Comparison of ENCODE assay signal across 8 mouse cellular contexts in genomic region chr4:116151238-116151637, GRCm38 (mm10). TPM values are rescaled to one million over a fixed set of nuclear protein-coding genes. Genes with fewer than 3 reads are reported as not detected.
DNase-seq lines count a peak whose midpoint lies in the region; ATAC-seq and TF ChIP-seq lines count a peak whose summit lies in the region.

TSS of gene Lurap1 (minus strand) at chr4:116151338.

- no peak for DNase-seq in heart, adult 9 months (ENCODE audit: low spot score in 2 of 2)
- no peak for DNase-seq in liver, embryonic 11.5 days (ENCODE audit: low spot score)
- no peak for DNase-seq in c-Kit-positive CD71-positive TER-119-positive erythroid progenitor cells, embryonic 14.5 days (ENCODE audit: low spot score)
- DNase-seq in thymus, adult 18-20 months = no peak
- no peak for DNase-seq in retina, embryonic 14.5 days (ENCODE audit: low spot score)

- WGBS in heart, embryonic 11.5 days (ENCODE audit: insufficient replicate concordance) = 71% methylated on average over 6 of the region's 6 CpGs
- WGBS in forebrain, embryonic 16.5 days = 76% methylated on average over 6 of the region's 6 CpGs
- WGBS in liver, embryonic 11.5 days = 73% methylated on average over 6 of the region's 6 CpGs

- no peak for ATAC-seq in heart, embryonic 11.5 days (replicated peaks; ENCODE audit: insufficient number of reproducible peaks, low FRiP score, low TSS enrichment)
- ATAC-seq in forebrain, embryonic 16.5 days = no peak
- ATAC-seq in liver, embryonic 11.5 days (replicated peaks; ENCODE audit: low FRiP score) = no peak

- no peaks in the 10 kb centered on the region for H3K27me3 ChIP-seq in heart, embryonic 11.5 days (ENCODE audit: control insufficient read depth, insufficient read depth, low read length)
- H3K27me3 ChIP-seq in E14TG2a.4 (ENCODE audit: insufficient read depth, low read length) = peaks cover 3% of the 10 kb centered on the region; the same call in 1 of the 2 replicates
- H3K27me3 ChIP-seq in forebrain, embryonic 16.5 days (replicated peaks; ENCODE audit: control insufficient read depth, insufficient read depth, low read length) = no peaks in the 10 kb centered on the region
- H3K27me3 ChIP-seq in liver, embryonic 11.5 days (replicated peaks; ENCODE audit: control insufficient read depth, insufficient read depth, low read length) = no peaks in the 10 kb centered on the region

- peak within 1 kb of the TSS; percentile 90 for H3K4me3 ChIP-seq in heart, embryonic 11.5 days (ENCODE audit: low read depth, low read length)
- H3K4me3 ChIP-seq in E14TG2a.4 (replicated peaks; ENCODE audit: low read length) = peak within 1 kb of the TSS; percentile 89
- peak within 1 kb of the TSS; percentile 87 for H3K4me3 ChIP-seq in forebrain, embryonic 16.5 days (replicated peaks; ENCODE audit: low read length)
- H3K4me3 ChIP-seq in liver, embryonic 11.5 days (ENCODE audit: low read depth, low read length) = peak within 1 kb of the TSS; percentile 84

- peak within 1 kb of the TSS; percentile 96 for H3K9ac ChIP-seq in heart, embryonic 11.5 days (ENCODE audit: low read depth, low read length)
- H3K9ac ChIP-seq in forebrain, embryonic 16.5 days (replicated peaks; ENCODE audit: low read depth, low read length) = peak within 1 kb of the TSS; percentile 97
- peak within 1 kb of the TSS; percentile 83 for H3K9ac ChIP-seq in liver, embryonic 11.5 days (ENCODE audit: low read depth, low read length)

- peak within 1 kb of the TSS; percentile 81 for H3K4me2 ChIP-seq in heart, embryonic 11.5 days
- peak within 1 kb of the TSS; percentile 86 for H3K4me2 ChIP-seq in forebrain, embryonic 16.5 days (ENCODE audit: low read length)
- H3K4me2 ChIP-seq in liver, embryonic 11.5 days = peak within 1 kb of the TSS; percentile 77

- peak within 1 kb of the TSS; percentile 88 for H3K27ac ChIP-seq in heart, embryonic 11.5 days (ENCODE audit: low read depth, low read length)
- peak within 1 kb of the TSS; percentile 82 for H3K27ac ChIP-seq in forebrain, embryonic 16.5 days (ENCODE audit: low read length)
- peak within 1 kb of the TSS; percentile 89 for H3K27ac ChIP-seq in liver, embryonic 11.5 days (ENCODE audit: low read depth, low read length)

- H3K4me1 ChIP-seq in heart, embryonic 11.5 days (ENCODE audit: control insufficient read depth, insufficient read depth, low read length) = peaks cover 6% of the 10 kb centered on the region
- H3K4me1 ChIP-seq in E14TG2a.4 (replicated peaks; ENCODE audit: low read depth, low read length) = peaks cover 44% of the 10 kb centered on the region
- peaks cover 15% of the 10 kb centered on the region for H3K4me1 ChIP-seq in forebrain, embryonic 16.5 days (replicated peaks; ENCODE audit: control insufficient read depth, insufficient read depth, low read length)
- peaks cover 6% of the 10 kb centered on the region; the same call in 1 of the 2 replicates for H3K4me1 ChIP-seq in liver, embryonic 11.5 days (replicated peaks; ENCODE audit: control insufficient read depth, insufficient read depth, low read length)

- H3K36me3 ChIP-seq in heart, embryonic 11.5 days (ENCODE audit: control insufficient read depth, insufficient read depth, low read length) = peaks cover 32% of the 10 kb centered on the region
- H3K36me3 ChIP-seq in E14TG2a.4 (ENCODE audit: insufficient read depth, low read length) = peaks cover 48% of the 10 kb centered on the region
- peaks cover 36% of the 10 kb centered on the region for H3K36me3 ChIP-seq in forebrain, embryonic 16.5 days (ENCODE audit: control insufficient read depth, insufficient read depth)
- peaks cover 32% of the 10 kb centered on the region for H3K36me3 ChIP-seq in liver, embryonic 11.5 days (ENCODE audit: control insufficient read depth, insufficient read depth, low read length)

- H3K9me3 ChIP-seq in heart, embryonic 11.5 days (replicated peaks; ENCODE audit: control insufficient read depth, low read length) = no peaks in the 10 kb centered on the region
- H3K9me3 ChIP-seq in E14TG2a.4 (ENCODE audit: low read length) = peaks cover 4% of the 10 kb centered on the region
- H3K9me3 ChIP-seq in forebrain, embryonic 16.5 days (ENCODE audit: control insufficient read depth, low read length) = no peaks in the 10 kb centered on the region
- H3K9me3 ChIP-seq in liver, embryonic 11.5 days (ENCODE audit: control insufficient read depth, low read length) = peaks cover 3% of the 10 kb centered on the region; the same call in 1 of the 2 replicates

- TF ChIP-seq CTCF in E14TG2a.4 (conservative IDR thresholded peaks at IDR 0.05; ENCODE audit: low read length) = no peak

RNA-seq across cellular contexts. Expression of gene Lurap1, which starts in this region (rescaled TPM):
- polyA plus RNA-seq in heart, embryonic 11.5 days (2014; fragmentation: Nextera tagmentation; extraction: Ambion mirVana) = 1.6 and 2.3 TPM in 2 replicates
- polyA plus RNA-seq in forebrain, embryonic 16.5 days (2015; fragmentation: Nextera tagmentation; extraction: Ambion mirVana) = 2.6 and 2.7 TPM in 2 replicates
- polyA plus RNA-seq in liver, embryonic 11.5 days (2014; fragmentation: Nextera tagmentation; extraction: Ambion mirVana) = 0.64 and 1.1 TPM in 2 replicates
